Mouse (Mus musculus) liver (tissue): ENCODE measurements around the gene Exoc5.

Experiments
- DNase-seq: peaks from one replicate; pipeline ENCODE4 v3.0.0-alpha.2; 2020; ENCODE audit warnings: mixed read lengths

Exoc5 gene

GRCm38 (mm10) chr14:49001655-49002054 is 64.8 kb downstream of the Exoc5 start:
- no peak for DNase-seq

GRCm38 (mm10) chr14:48998795-48999194 is 67.7 kb downstream of the Exoc5 start:
- no peak for DNase-seq

GRCm38 (mm10) chr14:48993861-48994260 is 72.6 kb downstream of the Exoc5 start:
- DNase-seq, result no peak

GRCm38 (mm10) chr14:48992070-48992580 is 74.3 kb downstream of the Exoc5 start:
- no peak for DNase-seq

- DNase-seq, result no peak
These were observed 75.3 kb downstream of the Exoc5 start for GRCm38 (mm10) chr14:48991144-48991522.

- peak; percentile 36 for DNase-seq
These were observed 75.8 kb downstream of the Exoc5 start for GRCm38 (mm10) chr14:48990471-48991143.

- no peak for DNase-seq
These were observed 76.6 kb downstream of the Exoc5 start for GRCm38 (mm10) chr14:48989831-48990230.

- no peak for DNase-seq
These were observed 80.2 kb downstream of the Exoc5 start for GRCm38 (mm10) chr14:48986231-48986630.

GRCm38 (mm10) chr14:48985673-48986072 is 80.8 kb downstream of the Exoc5 start:
- peak; percentile 12 for DNase-seq

GRCm38 (mm10) chr14:48978971-48979388 is 87.5 kb downstream of the Exoc5 start:
- DNase-seq, result no peak

- no peak for DNase-seq
These were observed 94.9 kb downstream of the Exoc5 start for GRCm38 (mm10) chr14:48971546-48971945.

- no peak for DNase-seq
These were observed 97.8 kb downstream of the Exoc5 start for GRCm38 (mm10) chr14:48968670-48969069.
